Mouse (Mus musculus): ENCODE results near the gene Acvr1. TPM values are rescaled to one million over a fixed set of nuclear protein-coding genes. Genes with fewer than 3 reads are reported as not detected.

Gene Acvr1
- polyA plus RNA-seq, 1 experiment from 2014 or later, result 5.0 TPM

- Histone ChIP-seq H3K27me3 (ENCODE audit: control insufficient read depth, insufficient read depth, low read length) (no peaks in the 10 kb centered on the region), H3K36me3 (ENCODE audit: control insufficient read depth, insufficient read depth, low read length) (no peaks in the 10 kb centered on the region), H3K9me3 (ENCODE audit: control insufficient read depth, low read length) (no peaks in the 10 kb centered on the region), H3K4me2 (replicated peaks; ENCODE audit: low read depth) (no peak overlapping the region), H3K9ac (ENCODE audit: low read length) (no peak overlapping the region), H3K27ac (replicated peaks) (no peak overlapping the region), H3K4me1 (replicated peaks; ENCODE audit: control insufficient read depth, insufficient read depth) (no peaks in the 10 kb centered on the region; the same call in 1 of the 2 replicates), H3K4me3 (ENCODE audit: low read depth, low read length) (no peak overlapping the region)
- DNase-seq (ENCODE audit: low spot score) (no peak), ATAC-seq (ENCODE audit: low FRiP score, low TSS enrichment) (no peak)
- WGBS, result 58% methylated on average over 8 of the region's 8 CpGs
- TF ChIP-seq CTCF (IDR thresholded peaks at IDR 0.05; ENCODE audit: low read depth) (no peak), EP300 (optimal IDR thresholded peaks at IDR 0.05) (no peak)
These were observed 70.1 kb downstream of the Acvr1 start for GRCm38 (mm10) chr2:58496647-58497410.

- DNase-seq (ENCODE audit: low spot score) (no peak), ATAC-seq (ENCODE audit: low FRiP score, low TSS enrichment) (no peak)
- Histone ChIP-seq H3K9ac (ENCODE audit: low read length) (no peak overlapping the region), H3K27me3 (ENCODE audit: control insufficient read depth, insufficient read depth, low read length) (no peaks in the 10 kb centered on the region), H3K36me3 (ENCODE audit: control insufficient read depth, insufficient read depth, low read length) (no peaks in the 10 kb centered on the region), H3K9me3 (ENCODE audit: control insufficient read depth, low read length) (no peaks in the 10 kb centered on the region), H3K4me1 (replicated peaks; ENCODE audit: control insufficient read depth, insufficient read depth) (no peaks in the 10 kb centered on the region), H3K4me3 (ENCODE audit: low read depth, low read length) (no peak overlapping the region), H3K4me2 (replicated peaks; ENCODE audit: low read depth) (no peak overlapping the region), H3K27ac (replicated peaks) (no peak overlapping the region)
- WGBS, result 76% methylated on average over 3 of the region's 3 CpGs
- TF ChIP-seq EP300 (optimal IDR thresholded peaks at IDR 0.05), result no peak
- TF ChIP-seq CTCF (IDR thresholded peaks at IDR 0.05; ENCODE audit: low read depth), result no peak
These were observed 71.7 kb downstream of the Acvr1 start for GRCm38 (mm10) chr2:58495271-58495670.

GRCm38 (mm10) chr2:58493685-58494635, 73.0 kb downstream of the Acvr1 start:
- H3K36me3 ChIP-seq (ENCODE audit: control insufficient read depth, insufficient read depth, low read length), result no peaks in the 10 kb centered on the region
- H3K27ac ChIP-seq (replicated peaks), result no peak overlapping the region
- H3K27me3 ChIP-seq (ENCODE audit: control insufficient read depth, insufficient read depth, low read length), result no peaks in the 10 kb centered on the region
- H3K4me1 ChIP-seq (replicated peaks; ENCODE audit: control insufficient read depth, insufficient read depth), result no peaks in the 10 kb centered on the region
- no peak overlapping the region for H3K9ac ChIP-seq (ENCODE audit: low read length)
- DNase-seq (ENCODE audit: low spot score) (no peak), ATAC-seq (ENCODE audit: low FRiP score, low TSS enrichment) (no peak)
- H3K4me2 ChIP-seq (replicated peaks; ENCODE audit: low read depth), result no peak overlapping the region
- H3K9me3 ChIP-seq (ENCODE audit: control insufficient read depth, low read length), result no peaks in the 10 kb centered on the region
- no peak overlapping the region for H3K4me3 ChIP-seq (ENCODE audit: low read depth, low read length)
- TF ChIP-seq EP300 (optimal IDR thresholded peaks at IDR 0.05) (no peak), CTCF (IDR thresholded peaks at IDR 0.05; ENCODE audit: low read depth) (no peak)
- 88% methylated on average over 18 of the region's 18 CpGs for WGBS

- Histone ChIP-seq H3K27me3 (ENCODE audit: control insufficient read depth, insufficient read depth, low read length) (no peaks in the 10 kb centered on the region), H3K4me2 (replicated peaks; ENCODE audit: low read depth) (no peak overlapping the region), H3K4me3 (ENCODE audit: low read depth, low read length) (no peak overlapping the region), H3K4me1 (replicated peaks; ENCODE audit: control insufficient read depth, insufficient read depth) (peaks cover 17% of the 10 kb centered on the region), H3K9me3 (ENCODE audit: control insufficient read depth, low read length) (no peaks in the 10 kb centered on the region), H3K27ac (replicated peaks) (peak overlapping the region; percentile 67), H3K36me3 (ENCODE audit: control insufficient read depth, insufficient read depth, low read length) (no peaks in the 10 kb centered on the region), H3K9ac (ENCODE audit: low read length) (no peak overlapping the region)
- TF ChIP-seq EP300 (optimal IDR thresholded peaks at IDR 0.05) (no peak), CTCF (IDR thresholded peaks at IDR 0.05; ENCODE audit: low read depth) (no peak)
- DNase-seq (ENCODE audit: low spot score) (peak; percentile 64), ATAC-seq (ENCODE audit: low FRiP score, low TSS enrichment) (peak; percentile 72)
- 70% methylated on average over 9 of the region's 9 CpGs for WGBS
These were observed 77.7 kb downstream of the Acvr1 start for GRCm38 (mm10) chr2:58489275-58489674.

GRCm38 (mm10) chr2:58488404-58488803, 78.6 kb downstream of the Acvr1 start:
- Histone ChIP-seq H3K27ac (replicated peaks) (peak overlapping the region; percentile 67), H3K9ac (ENCODE audit: low read length) (no peak overlapping the region), H3K4me2 (replicated peaks; ENCODE audit: low read depth) (no peak overlapping the region), H3K4me3 (ENCODE audit: low read depth, low read length) (no peak overlapping the region), H3K27me3 (ENCODE audit: control insufficient read depth, insufficient read depth, low read length) (no peaks in the 10 kb centered on the region), H3K9me3 (ENCODE audit: control insufficient read depth, low read length) (no peaks in the 10 kb centered on the region), H3K36me3 (ENCODE audit: control insufficient read depth, insufficient read depth, low read length) (no peaks in the 10 kb centered on the region), H3K4me1 (replicated peaks; ENCODE audit: control insufficient read depth, insufficient read depth) (peaks cover 17% of the 10 kb centered on the region)
- ATAC-seq (ENCODE audit: low FRiP score, low TSS enrichment) (no peak), DNase-seq (ENCODE audit: low spot score) (no peak)
- TF ChIP-seq EP300 (optimal IDR thresholded peaks at IDR 0.05) (no peak), CTCF (IDR thresholded peaks at IDR 0.05; ENCODE audit: low read depth) (no peak)
- WGBS, result 71% methylated on average over 8 of the region's 8 CpGs

- TF ChIP-seq CTCF (IDR thresholded peaks at IDR 0.05; ENCODE audit: low read depth) (no peak), EP300 (optimal IDR thresholded peaks at IDR 0.05) (no peak)
- DNase-seq (ENCODE audit: low spot score) (no peak), ATAC-seq (ENCODE audit: low FRiP score, low TSS enrichment) (no peak)
- no peaks in the 10 kb centered on the region for H3K27me3 ChIP-seq (ENCODE audit: control insufficient read depth, insufficient read depth, low read length)
- WGBS, result 46% methylated on average over 3 of the region's 3 CpGs
- no peak overlapping the region for H3K9ac ChIP-seq (ENCODE audit: low read length)
- H3K36me3 ChIP-seq (ENCODE audit: control insufficient read depth, insufficient read depth, low read length), result no peaks in the 10 kb centered on the region
- H3K4me2 ChIP-seq (replicated peaks; ENCODE audit: low read depth), result no peak overlapping the region
- peaks cover 17% of the 10 kb centered on the region for H3K4me1 ChIP-seq (replicated peaks; ENCODE audit: control insufficient read depth, insufficient read depth)
- H3K9me3 ChIP-seq (ENCODE audit: control insufficient read depth, low read length), result no peaks in the 10 kb centered on the region
- no peak overlapping the region for H3K4me3 ChIP-seq (ENCODE audit: low read depth, low read length)
- peak overlapping the region; percentile 58 for H3K27ac ChIP-seq (replicated peaks)
These were observed 79.7 kb downstream of the Acvr1 start for GRCm38 (mm10) chr2:58487279-58487560.
